Mouse (Mus musculus) CD4-positive helper T cell, adult 2 months (primary cell): ENCODE data around the gene Gm11084.
A peak's percentile ranks its signal among the peaks of the same experiment; 100 is the strongest.
"Not testable (repeated sequence)": the region's sequence is repeated elsewhere in the genome, so short reads cannot be mapped to it uniquely, and the experiment has no call there.

Source experiments
- DNase-seq: peaks from one replicate; pipeline ENCODE4 v3.0.0-alpha.2; 2012; ENCODE audit warnings: low read depth, missing footprints, low spot score

Gene Gm11084

DNA sequence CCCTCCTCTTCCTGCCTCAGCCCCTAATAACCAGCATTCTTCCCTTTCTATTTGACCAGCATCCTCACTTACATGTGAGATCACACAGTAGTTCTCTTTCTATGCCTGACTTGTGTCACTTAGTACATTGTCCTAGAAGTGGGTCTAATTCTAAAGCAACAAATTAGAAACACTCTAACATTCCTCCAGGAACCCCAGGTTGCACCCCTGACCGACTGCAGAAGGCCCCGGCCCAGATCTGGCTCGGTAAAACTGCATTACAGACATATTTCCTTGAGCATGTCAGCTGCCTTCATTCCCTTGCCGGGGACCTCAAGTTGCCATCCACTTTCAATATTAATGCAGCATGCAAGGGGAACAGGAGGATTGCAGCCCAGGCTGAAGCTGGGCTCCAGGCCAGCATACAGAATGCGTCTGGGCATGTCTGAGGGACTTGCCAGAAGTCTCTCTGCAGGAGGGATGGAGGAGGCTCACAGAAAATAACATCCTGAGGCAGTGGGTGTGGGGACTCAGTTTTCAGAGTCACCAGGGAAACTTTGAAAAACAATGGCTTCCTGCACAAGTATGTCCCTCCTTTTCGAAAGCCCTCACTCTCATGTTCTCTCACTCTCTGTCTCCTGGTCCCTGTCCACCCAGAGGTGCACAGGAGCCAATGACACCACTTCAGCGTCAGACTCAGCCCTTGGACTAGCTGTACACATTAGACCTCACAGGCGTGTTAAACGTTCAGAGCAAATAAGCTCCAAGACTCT lies 9.0 kb upstream of the Gm11084 start:
- peak; percentile 58 for DNase-seq

GRCm38 (mm10) chr2:72994165-72994564 lies 7.6 kb upstream of the Gm11084 start:
- no peak for DNase-seq

DNA sequence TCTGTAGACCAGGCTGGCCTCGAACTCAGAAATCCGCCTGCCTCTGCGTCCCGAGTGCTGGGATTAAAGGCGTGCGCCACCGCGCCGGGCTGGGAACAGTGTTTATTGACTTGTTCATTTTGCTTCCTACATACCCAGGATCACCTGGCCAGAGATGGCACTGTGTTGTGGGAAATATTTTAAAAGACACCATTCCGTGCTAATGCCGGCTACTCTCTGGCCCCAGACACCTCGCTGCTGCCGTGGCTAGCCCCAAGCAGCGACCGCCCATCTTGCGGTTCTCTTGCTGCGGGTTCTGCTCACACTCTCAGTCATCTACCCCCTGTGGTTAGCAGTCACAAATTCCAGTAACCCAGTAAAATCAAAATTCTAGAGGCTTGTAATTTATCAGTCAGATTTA lies 6.0 kb upstream of the Gm11084 start:
- DNase-seq, result no peak

DNA sequence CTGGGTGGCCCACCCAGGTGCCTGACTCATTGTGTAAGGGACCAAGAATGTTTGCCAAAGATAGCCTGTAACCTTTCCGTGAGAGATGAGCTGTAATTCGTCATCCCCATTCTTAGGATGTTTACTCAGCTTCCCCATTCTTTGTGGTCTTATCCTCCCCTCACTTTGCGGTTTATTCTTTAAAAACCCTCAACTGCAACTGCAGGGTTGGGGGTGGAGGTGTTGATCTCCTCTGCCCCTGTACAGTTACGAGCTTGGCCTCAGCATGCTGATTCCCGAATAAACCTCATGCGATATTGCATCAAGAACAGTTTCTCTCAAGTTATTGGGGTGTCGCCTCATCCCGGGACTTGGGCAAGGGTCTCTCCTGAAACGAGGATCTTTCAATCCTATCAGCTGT lies 2.4 kb upstream of the Gm11084 start:
- DNase-seq, result not testable (repeated sequence)

DNA sequence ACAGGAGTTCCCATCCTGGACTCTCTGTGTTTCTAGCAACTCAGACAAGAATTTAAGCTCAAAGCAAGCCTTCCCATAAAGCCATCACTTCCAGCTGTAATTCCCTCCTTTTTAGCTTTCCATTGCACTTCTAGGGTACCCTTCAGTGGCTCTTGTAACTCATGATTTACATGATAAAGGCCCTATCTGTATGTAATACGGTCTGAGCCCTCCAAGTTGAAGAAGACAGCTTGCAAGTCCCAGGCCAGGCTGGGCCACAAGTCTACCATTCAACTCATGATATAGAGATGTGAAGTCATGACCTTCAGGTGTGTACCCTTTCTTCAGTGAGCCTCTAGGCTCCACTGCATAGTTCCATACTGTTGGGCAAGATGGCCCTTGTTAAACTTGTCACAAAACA lies 1.0 kb downstream of the Gm11084 start:
- no peak for DNase-seq

- no peak for DNase-seq
Measured at GRCm38 (mm10) chr2:72984806-72985205, 1.7 kb downstream of the Gm11084 start.

GRCm38 (mm10) chr2:72983211-72983610 lies 3.3 kb downstream of the Gm11084 start:
- no peak for DNase-seq

DNA sequence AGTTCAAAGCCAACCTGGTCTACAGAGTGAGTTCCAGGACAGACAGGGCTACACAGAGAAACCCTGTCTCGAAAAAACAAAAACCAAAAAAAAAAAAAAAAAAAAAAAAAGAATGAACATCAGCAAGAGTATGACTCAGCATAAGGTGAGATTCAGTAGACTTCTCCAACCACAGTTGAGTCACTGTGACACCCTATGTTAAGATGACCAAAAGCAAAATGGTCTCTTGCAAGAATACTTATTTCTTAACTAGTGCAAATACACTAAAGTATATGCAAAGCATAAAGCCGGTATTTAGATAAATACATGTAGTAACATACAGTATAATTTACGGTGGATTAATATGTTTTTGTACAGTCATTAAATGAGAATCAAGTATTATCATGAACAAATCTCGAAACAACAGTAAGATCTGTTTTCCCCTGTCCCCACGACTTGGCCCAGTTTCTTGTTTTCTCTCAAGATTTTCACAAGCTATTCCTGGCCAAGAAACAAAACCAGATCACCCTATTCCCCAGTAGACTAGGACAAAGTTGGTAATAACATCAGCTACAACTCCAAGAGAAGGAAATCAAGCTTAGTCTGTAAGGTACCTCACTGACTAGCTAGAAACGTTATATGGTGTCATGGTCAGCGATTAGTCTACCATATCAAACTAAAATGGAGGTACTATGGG lies 4.3 kb downstream of the Gm11084 start:
- peak; percentile 28 for DNase-seq

DNA sequence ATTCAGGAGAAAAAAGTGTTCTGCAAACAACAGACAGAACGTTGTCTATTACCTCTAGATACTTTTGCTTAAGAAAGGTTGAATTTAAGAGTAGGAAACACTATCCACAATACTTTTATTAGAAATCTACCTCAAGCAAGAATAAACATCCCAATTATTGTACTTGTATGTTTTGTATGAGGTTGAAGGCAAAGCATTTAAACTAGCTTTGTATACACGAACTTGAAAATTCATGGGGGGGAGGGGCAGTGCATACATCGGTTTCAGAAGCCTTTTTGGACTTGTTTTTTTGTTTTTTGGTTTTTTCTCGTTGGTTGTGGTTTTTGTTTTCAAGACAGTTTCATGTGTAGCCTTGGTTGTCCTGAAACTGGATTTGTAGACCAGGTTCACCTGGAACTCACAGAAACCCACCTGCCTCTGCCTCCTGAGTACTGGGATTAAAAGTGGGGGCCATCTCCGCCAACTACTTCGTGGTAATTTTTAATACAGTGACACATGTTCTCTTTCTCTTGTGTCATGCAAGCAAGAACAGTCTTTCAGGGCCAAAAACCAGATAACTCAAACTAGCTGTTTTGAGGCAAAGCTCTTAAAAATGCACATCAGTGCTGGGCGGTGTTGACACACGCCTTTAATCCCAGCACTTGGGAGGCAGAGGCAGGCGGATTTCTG lies 4.9 kb downstream of the Gm11084 start:
- DNase-seq, result peak; percentile 47

DNA sequence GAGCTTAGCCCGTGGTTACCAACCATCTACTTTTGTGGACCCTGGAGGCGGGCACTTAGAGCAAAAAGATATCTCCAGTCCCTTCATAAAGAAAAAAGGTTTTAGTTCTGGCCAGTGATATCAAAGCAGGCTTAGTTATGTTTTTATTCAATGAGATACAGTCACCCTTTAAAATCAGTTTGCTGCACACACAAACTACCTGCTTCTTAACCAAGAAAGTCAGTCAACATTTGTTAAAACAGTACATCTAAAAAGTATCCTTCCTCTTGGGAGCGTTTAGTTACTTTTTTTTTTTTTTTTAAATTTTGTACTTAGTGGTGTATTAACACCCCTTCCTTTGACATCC lies 5.5 kb downstream of the Gm11084 start:
- no peak for DNase-seq

DNA sequence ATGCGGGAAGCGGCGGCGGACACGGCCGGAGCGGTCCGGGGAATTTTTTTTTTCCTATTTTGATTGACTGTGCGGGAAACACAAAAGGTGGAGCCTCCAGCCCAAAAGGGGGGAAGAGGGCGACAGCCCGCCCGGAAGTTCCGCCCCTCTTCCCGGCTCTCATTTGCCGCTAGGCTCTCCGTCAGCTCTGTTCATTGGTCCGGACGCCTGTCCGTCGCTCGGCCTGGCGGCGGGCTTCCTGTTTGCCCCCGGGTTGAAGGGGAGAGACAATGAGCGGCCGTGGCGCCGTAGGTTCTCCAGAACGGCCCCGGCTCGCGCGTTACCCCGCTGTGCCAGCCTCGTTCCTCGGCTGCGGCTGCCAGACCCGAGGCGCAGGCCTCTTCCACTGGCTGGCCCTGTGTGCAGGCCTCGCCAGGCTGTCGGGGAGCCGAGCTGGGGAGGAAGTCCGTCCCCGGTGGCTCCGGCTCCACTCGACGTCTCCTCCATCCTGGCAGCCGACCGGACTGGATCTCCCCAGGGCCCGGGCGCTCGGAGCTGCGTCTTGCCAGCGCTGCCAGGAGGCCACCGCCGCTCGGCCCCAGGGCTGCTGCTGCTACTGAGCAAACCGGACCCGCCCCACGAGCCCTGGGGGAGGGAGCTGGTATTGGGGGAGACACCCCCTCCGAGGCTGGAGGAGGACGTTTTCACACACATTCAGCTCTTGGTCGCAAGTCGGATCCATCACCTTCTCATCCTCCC lies 6.0 kb downstream of the Gm11084 start, which contains the start of gene Sp3:
Gene Sp3, minus strand, starts transcription at position 110 of the 738 bp plus-strand sequence.
- peak; percentile 98 for DNase-seq

GRCm38 (mm10) chr2:72979659-72980071 lies 6.9 kb downstream of the Gm11084 start:
- DNase-seq, result peak; percentile 93

GRCm38 (mm10) chr2:72978901-72979658 lies 7.4 kb downstream of the Gm11084 start:
- peak; percentile 96 for DNase-seq

DNA sequence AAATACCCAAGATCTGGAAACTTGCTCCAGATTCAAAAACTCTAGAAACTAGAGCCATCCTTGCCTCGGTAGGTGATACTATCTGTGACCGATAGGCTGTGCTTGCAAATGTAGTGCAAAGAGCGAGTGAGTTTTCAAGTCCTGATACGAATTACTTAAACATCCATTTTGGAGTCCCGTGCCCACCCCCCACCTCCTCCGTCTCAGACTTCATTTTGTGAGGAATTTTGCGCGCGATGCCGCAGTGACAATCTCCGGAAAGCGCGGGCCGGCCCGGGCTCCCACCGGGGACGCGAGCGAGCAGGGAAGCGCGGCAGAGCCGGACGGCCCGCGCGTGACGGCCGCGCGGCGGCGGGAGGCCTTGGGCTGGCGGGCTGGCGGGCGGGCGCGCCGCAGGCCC lies 8.0 kb downstream of the Gm11084 start:
- DNase-seq, result peak; percentile 89

- DNase-seq, result peak; percentile 15
Measured at GRCm38 (mm10) chr2:72977272-72977671, 9.2 kb downstream of the Gm11084 start.

- peak; percentile 26 for DNase-seq
Measured at GRCm38 (mm10) chr2:72976036-72976435, 10.5 kb downstream of the Gm11084 start.

- no peak for DNase-seq
Measured at GRCm38 (mm10) chr2:72970831-72971230, 15.7 kb downstream of the Gm11084 start.

DNA sequence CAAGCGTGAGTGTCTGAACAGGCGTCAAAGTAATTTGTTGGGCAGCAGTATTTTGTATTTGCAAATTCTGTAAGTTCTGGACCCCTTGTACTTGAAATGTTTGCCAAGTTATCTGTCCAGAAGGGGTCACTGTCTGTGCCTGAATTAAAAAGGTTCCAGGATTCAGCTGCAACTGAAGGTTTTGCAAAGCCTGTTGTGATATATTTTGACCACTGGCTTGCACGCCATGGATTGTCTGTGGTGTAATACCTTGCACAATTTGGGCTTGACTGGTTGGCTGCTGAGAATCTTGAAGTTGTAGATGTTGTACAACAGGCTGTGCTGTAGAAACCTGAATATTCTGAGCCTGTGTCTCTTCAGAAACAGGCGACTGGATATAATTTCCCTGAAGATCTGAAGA lies 16.2 kb downstream of the Gm11084 start:
- DNase-seq, result no peak

DNA sequence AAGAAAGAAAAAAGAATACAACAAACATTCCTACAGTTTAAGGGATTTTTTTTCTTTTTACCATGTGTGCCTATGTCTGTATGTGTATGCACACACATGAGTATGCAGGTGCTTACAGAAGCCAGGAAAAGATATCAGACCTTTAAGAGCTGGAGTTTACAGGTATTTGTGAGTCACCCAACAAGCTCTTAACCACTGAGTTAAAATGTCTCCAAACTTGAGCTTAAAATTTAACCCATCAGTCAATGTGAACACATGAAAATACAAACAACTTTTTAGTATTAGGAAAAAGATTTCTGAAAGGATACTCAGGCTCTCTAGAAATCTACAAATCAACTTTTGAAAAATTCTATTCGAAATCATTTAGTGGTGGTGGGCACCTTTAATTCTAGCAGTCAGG lies 18.0 kb downstream of the Gm11084 start:
- no peak for DNase-seq

DNA sequence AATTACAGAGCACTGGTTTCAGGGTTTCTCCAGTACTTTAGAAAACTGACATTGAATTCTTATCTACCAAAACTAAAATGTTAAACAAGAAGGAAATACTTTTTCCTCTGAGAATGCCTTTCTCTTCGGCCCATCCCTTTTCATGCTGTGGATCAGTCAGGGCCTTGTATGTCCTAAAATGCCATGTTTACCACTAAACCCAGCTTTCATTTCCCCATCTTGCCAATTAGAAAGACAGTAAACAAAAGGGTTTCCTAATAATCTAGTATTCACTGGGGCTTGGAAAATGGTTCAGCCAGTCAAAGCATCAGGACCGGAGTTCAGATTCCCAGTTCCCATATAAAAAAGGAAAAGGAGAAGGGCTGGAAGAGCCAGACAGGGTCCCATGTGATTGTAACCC lies 21.1 kb downstream of the Gm11084 start:
- no peak for DNase-seq

DNA sequence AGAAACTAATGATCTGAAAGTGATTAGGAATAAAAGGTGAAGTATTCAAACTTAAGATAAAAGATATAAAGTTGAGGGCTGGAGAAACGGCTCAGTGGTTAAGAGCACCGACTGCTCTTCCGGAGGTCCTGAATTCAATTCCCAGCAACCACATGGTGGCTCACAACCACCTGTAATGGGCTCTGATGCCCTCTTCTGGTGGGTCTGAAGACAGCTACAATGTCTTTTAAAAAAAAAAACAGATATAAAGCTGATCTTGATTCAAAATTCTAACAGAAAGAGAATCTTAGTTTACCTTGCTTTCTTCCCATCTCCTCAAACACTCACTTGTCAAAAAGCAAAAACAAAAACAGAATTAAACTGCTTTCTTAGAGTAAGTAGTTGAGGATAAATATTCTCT lies 30.1 kb downstream of the Gm11084 start:
- no peak for DNase-seq
